Mouse (Mus musculus) forebrain, embryonic 10.5 days (tissue): ENCODE results near the gene Gm27029. TPM values are rescaled to one million over a fixed set of nuclear protein-coding genes. Genes with fewer than 3 reads are reported as not detected.
"Not testable (repeated sequence)": the region's sequence is repeated elsewhere in the genome, so short reads cannot be mapped to it uniquely, and the experiment has no call there.

Experiments
- DNase-seq: peaks from one replicate; pipeline ENCODE4 v3.0.0-alpha.2; 2017; ENCODE audit warnings: low spot score; ENCODE audit errors: extremely low spot score
- H3K27ac ChIP-seq: fragments of 300-500 bp; sonication (generic); 2 replicates; pipeline ENCODE4 v1.5.1; 2016; ENCODE audit warnings: mild to moderate bottlenecking
- H3K27me3 ChIP-seq: fragments of 300-500 bp; sonication (generic); 2 replicates; pipeline ENCODE4 v1.6.1; 2016; ENCODE audit warnings: mild to moderate bottlenecking; ENCODE audit not compliant: poor library complexity, severe bottlenecking
- H3K36me3 ChIP-seq: fragments of 300-500 bp; sonication (generic); replicated peaks from 2 replicates; pipeline ENCODE4 v1.6.1; 2016; ENCODE audit warnings: mild to moderate bottlenecking, moderate library complexity
- H3K4me1 ChIP-seq: fragments of 300-500 bp; sonication (generic); 2 replicates; pipeline ENCODE4 v1.6.1; 2016
- H3K4me3 ChIP-seq: fragments of 300-500 bp; sonication (generic); 2 replicates; pipeline ENCODE4 v1.5.1; 2016; ENCODE audit warnings: mild to moderate bottlenecking, moderate library complexity
- H3K9me3 ChIP-seq: fragments of 300-500 bp; sonication (generic); 2 replicates; pipeline ENCODE4 v1.6.1; 2016; ENCODE audit warnings: mild to moderate bottlenecking, moderate library complexity
- WGBS: fragments of 180-500 bp; shearing (Covaris S2); methylation state at CpG from one replicate; pipeline ENCODE4 v1.1.7; 2016; 5-methylcytosine and 5-hydroxymethylcytosine counted together
- polyA plus RNA-seq: library from polyadenylated mRNA; unstranded; fragments of >200 nt; fragmentation: Nextera tagmentation; extraction: Ambion mirVana; gene quantifications from 2 replicates; pipeline ENCODE4 v1.2.1, GENCODE M21; 2016

The Gm27029 gene
- polyA plus RNA-seq, 1 experiment from 2014 or later = 11.6 TPM

GRCm38 (mm10) chr11:101451536-101451935 is 26.9 kb upstream of the Gm27029 start:
- H3K27ac ChIP-seq = no peak overlapping the region
- H3K27me3 ChIP-seq = no peaks in the 10 kb centered on the region
- H3K36me3 ChIP-seq = peaks cover 4% of the 10 kb centered on the region
- H3K9me3 ChIP-seq = no peaks in the 10 kb centered on the region
- DNase-seq = no peak
- WGBS = 95% methylated on average over 10 of the region's 10 CpGs
- no peak overlapping the region for H3K4me3 ChIP-seq
- peaks cover 32% of the 10 kb centered on the region for H3K4me1 ChIP-seq

- no peaks in the 10 kb centered on the region for H3K9me3 ChIP-seq
- peaks cover 27% of the 10 kb centered on the region for H3K4me1 ChIP-seq
- no peak for DNase-seq
- no peaks in the 10 kb centered on the region for H3K27me3 ChIP-seq
- no peak overlapping the region for H3K4me3 ChIP-seq
- WGBS = 80% methylated on average over 3 of the region's 3 CpGs
- H3K27ac ChIP-seq = no peak overlapping the region
- H3K36me3 ChIP-seq = peaks cover 13% of the 10 kb centered on the region
These were observed 25.8 kb upstream of the Gm27029 start for GRCm38 (mm10) chr11:101450394-101450793.

- H3K27me3 ChIP-seq, H3K4me3 ChIP-seq, DNase-seq, H3K27ac ChIP-seq, H3K9me3 ChIP-seq: not testable (repeated sequence)
- Histone ChIP-seq H3K36me3 (peaks cover 21% of the 10 kb centered on the region), H3K4me1 (peaks cover 23% of the 10 kb centered on the region)
- WGBS = 90% methylated on average over 4 of the region's 4 CpGs
These were observed 25.0 kb upstream of the Gm27029 start for GRCm38 (mm10) chr11:101449596-101449995.

GRCm38 (mm10) chr11:101448899-101449298 is 24.3 kb upstream of the Gm27029 start:
- Histone ChIP-seq H3K4me3 (peak overlapping the region; percentile 32; the same call in 1 of the 2 replicates), H3K27ac (no peak overlapping the region), H3K9me3 (no peaks in the 10 kb centered on the region), H3K27me3 (no peaks in the 10 kb centered on the region), H3K4me1 (peaks cover 23% of the 10 kb centered on the region), H3K36me3 (peaks cover 28% of the 10 kb centered on the region)
- DNase-seq = no peak
- WGBS = 88% methylated on average over 4 of the region's 4 CpGs

GRCm38 (mm10) chr11:101448274-101448746 is 23.7 kb upstream of the Gm27029 start, which contains the start of gene Ifi35:
TSS of gene Ifi35 (plus strand) at chr11:101448407.
- DNase-seq = no peak
- Histone ChIP-seq H3K4me3 (peak within 1 kb of the TSS; percentile 32), H3K27me3 (no peaks in the 10 kb centered on the region), H3K36me3 (peaks cover 34% of the 10 kb centered on the region), H3K4me1 (peaks cover 29% of the 10 kb centered on the region), H3K27ac (no peak within 1 kb of the TSS), H3K9me3 (no peaks in the 10 kb centered on the region)
- WGBS = 53% methylated on average over 10 of the region's 10 CpGs

GRCm38 (mm10) chr11:101447786-101448185 is 23.2 kb upstream of the Gm27029 start:
- H3K36me3 ChIP-seq = peaks cover 39% of the 10 kb centered on the region
- 89% methylated on average over 5 of the region's 5 CpGs for WGBS
- no peaks in the 10 kb centered on the region for H3K9me3 ChIP-seq
- peak overlapping the region; percentile 32; the same call in 1 of the 2 replicates for H3K4me3 ChIP-seq
- DNase-seq = no peak
- no peaks in the 10 kb centered on the region for H3K27me3 ChIP-seq
- H3K4me1 ChIP-seq = peaks cover 34% of the 10 kb centered on the region
- no peak overlapping the region for H3K27ac ChIP-seq

- not testable (repeated sequence) for H3K4me3 ChIP-seq, H3K27ac ChIP-seq, H3K27me3 ChIP-seq, H3K9me3 ChIP-seq, DNase-seq
- Histone ChIP-seq H3K4me1 (peaks cover 30% of the 10 kb centered on the region), H3K36me3 (peaks cover 39% of the 10 kb centered on the region)
- WGBS = 92% methylated on average over 8 of the region's 8 CpGs
These were observed 22.3 kb upstream of the Gm27029 start for GRCm38 (mm10) chr11:101446860-101447259.

GRCm38 (mm10) chr11:101446319-101446718 is 21.7 kb upstream of the Gm27029 start:
- 82% methylated on average over 1 of the region's 1 CpGs for WGBS
- peaks cover 27% of the 10 kb centered on the region for H3K4me1 ChIP-seq
- H3K27me3 ChIP-seq = no peaks in the 10 kb centered on the region
- H3K9me3 ChIP-seq = no peaks in the 10 kb centered on the region
- no peak overlapping the region for H3K4me3 ChIP-seq
- H3K27ac ChIP-seq = no peak overlapping the region
- peaks cover 39% of the 10 kb centered on the region for H3K36me3 ChIP-seq
- DNase-seq = no peak

- Histone ChIP-seq H3K4me3 (peak overlapping the region; percentile 89), H3K4me1 (peaks cover 21% of the 10 kb centered on the region), H3K36me3 (peaks cover 39% of the 10 kb centered on the region), H3K27ac (peak overlapping the region; percentile 98), H3K27me3 (no peaks in the 10 kb centered on the region), H3K9me3 (no peaks in the 10 kb centered on the region)
- 2% methylated on average over 14 of the region's 14 CpGs for WGBS
- DNase-seq = no peak
These were observed 18.2 kb upstream of the Gm27029 start for GRCm38 (mm10) chr11:101442760-101443159.

GRCm38 (mm10) chr11:101442127-101442693 is 17.6 kb upstream of the Gm27029 start, which contains the start of gene Rpl27:
TSS of gene Rpl27 (plus strand) at chr11:101442298.
- H3K4me1 ChIP-seq = peaks cover 21% of the 10 kb centered on the region
- peak; percentile 100 for DNase-seq
- peaks cover 39% of the 10 kb centered on the region for H3K36me3 ChIP-seq
- no peaks in the 10 kb centered on the region for H3K27me3 ChIP-seq
- H3K9me3 ChIP-seq = no peaks in the 10 kb centered on the region
- under 1% methylated on average over 42 of the region's 42 CpGs for WGBS
- peak within 1 kb of the TSS; percentile 98 for H3K27ac ChIP-seq
- H3K4me3 ChIP-seq = peak within 1 kb of the TSS; percentile 89

- not testable (repeated sequence) for DNase-seq, H3K27me3 ChIP-seq, H3K9me3 ChIP-seq
- Histone ChIP-seq H3K27ac (peak overlapping the region; percentile 98), H3K36me3 (peaks cover 35% of the 10 kb centered on the region), H3K4me3 (peak overlapping the region; percentile 89), H3K4me1 (peaks cover 21% of the 10 kb centered on the region)
- WGBS = 38% methylated on average over 15 of the region's 15 CpGs
These were observed 17.0 kb upstream of the Gm27029 start for GRCm38 (mm10) chr11:101441450-101442126.

GRCm38 (mm10) chr11:101438006-101438405 is 13.4 kb upstream of the Gm27029 start:
- not testable (repeated sequence) for H3K27me3 ChIP-seq, H3K9me3 ChIP-seq, H3K4me1 ChIP-seq, H3K4me3 ChIP-seq, H3K27ac ChIP-seq, DNase-seq
- WGBS = 55% methylated on average over 3 of the region's 3 CpGs
- H3K36me3 ChIP-seq = peaks cover 35% of the 10 kb centered on the region

- Histone ChIP-seq H3K9me3 (no peaks in the 10 kb centered on the region), H3K36me3 (peaks cover 42% of the 10 kb centered on the region), H3K4me1 (0 out of 2 replicates have a peak, but pooled peaks cover 2% of the 10 kb centered on the region), H3K27me3 (no peaks in the 10 kb centered on the region), H3K27ac (no peak overlapping the region), H3K4me3 (no peak overlapping the region)
- WGBS = 66% methylated on average over 4 of the region's 4 CpGs
- DNase-seq = no peak
These were observed 12.3 kb upstream of the Gm27029 start for GRCm38 (mm10) chr11:101436916-101437315.
